Mouse (Mus musculus): ENCODE data around the gene C130074G19Rik. TPM values are rescaled to one million over a fixed set of nuclear protein-coding genes. Genes with fewer than 3 reads are reported as not detected.

C130074G19Rik gene
- 1.9 and 2.0 TPM in 2 replicates for polyA plus RNA-seq (2014; fragmentation: Nextera tagmentation; extraction: Ambion mirVana)

DNA sequence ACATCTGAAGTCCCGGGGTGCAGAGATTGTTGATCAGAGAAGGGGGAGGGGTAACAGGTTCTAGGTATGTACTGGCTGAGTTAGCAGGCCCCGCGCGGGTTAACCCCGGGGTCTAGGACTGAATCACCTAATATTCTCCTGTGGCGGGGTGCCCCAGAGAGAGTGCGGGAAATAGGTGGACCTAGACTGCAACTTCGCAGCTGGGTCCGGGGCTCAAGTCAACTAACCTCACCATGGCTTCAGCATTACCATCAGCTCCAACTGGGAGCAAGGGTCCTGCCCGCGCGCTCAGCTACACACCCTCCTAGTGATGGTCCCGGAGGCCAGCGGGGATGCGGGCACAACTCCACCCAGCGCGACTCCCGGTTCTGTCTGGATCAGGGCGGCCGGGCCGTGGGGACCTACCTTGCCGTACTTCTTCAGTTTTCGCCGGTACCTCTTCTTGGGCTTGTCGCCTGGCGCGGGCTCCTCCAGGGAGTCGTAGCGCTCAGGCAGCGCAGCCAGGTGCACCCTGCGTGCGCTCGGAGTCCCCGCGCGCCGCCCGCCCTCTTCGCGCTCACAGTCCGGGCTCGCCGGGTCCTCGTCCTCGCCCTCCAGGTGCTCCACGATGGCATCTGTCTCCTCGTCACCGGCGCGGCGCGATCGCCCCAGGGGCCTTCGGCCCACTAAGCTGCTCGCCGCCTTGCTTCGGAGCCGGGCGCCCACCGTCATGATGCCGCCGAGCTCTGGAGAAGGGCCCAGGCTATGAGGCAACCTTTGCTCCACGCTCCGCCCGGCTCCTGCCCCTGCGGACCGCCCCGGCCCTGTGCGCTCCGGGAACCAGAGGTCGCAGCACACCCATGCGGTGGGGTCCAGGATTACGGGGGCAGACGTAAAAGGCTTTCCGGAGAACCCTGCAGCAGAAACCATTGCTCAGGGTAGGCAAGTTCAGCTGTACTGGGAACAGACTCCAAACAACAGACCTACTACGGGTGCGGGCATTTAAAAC lies at the start of gene C130074G19Rik:
Gene C130074G19Rik (minus strand): TSS at position 938 of the 988 bp plus-strand sequence.
- Histone ChIP-seq H3K4me3 (ENCODE audit: low read depth, low read length) (peak within 1 kb of the TSS; percentile 51), H3K36me3 (ENCODE audit: control insufficient read depth, insufficient read depth, low read length) (no peaks in the 10 kb centered on the region), H3K27me3 (replicated peaks; ENCODE audit: control insufficient read depth, insufficient read depth, low read length) (peaks cover 33% of the 10 kb centered on the region), H3K4me1 (replicated peaks; ENCODE audit: control insufficient read depth, insufficient read depth, low read length) (no peaks in the 10 kb centered on the region; the same call in 1 of the 2 replicates), H3K4me2 (peak within 1 kb of the TSS; percentile 66), H3K9me3 (ENCODE audit: control insufficient read depth, low read length) (no peaks in the 10 kb centered on the region), H3K9ac (ENCODE audit: low read depth, low read length) (peak within 1 kb of the TSS; percentile 50), H3K27ac (ENCODE audit: low read depth, low read length) (no peak within 1 kb of the TSS)
- ATAC-seq (replicated peaks; ENCODE audit: low FRiP score) = peak; percentile 85
- WGBS = 3% methylated on average over 77 of the region's 77 CpGs
- peak; percentile 69 for DNase-seq (ENCODE audit: low spot score)

DNA sequence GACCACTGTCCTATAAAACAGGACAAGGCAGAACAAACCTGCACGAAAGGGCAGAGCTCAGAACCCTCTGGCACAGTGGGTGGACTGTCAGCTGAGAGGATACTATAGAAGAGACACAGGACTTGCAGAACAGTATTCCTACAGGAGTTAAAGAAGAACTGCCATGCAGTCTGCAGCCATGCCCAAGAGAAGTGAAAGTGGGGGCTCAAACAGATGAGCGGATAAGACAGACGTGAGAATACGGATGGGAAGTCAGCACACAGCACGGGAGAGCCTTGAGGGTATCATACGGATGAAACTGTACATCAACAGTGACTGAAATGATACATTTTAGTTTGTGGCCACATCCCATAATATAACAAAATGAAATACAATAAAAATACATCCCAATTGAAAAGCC lies 48.1 kb upstream of the C130074G19Rik start:
- Histone ChIP-seq H3K9me3 (ENCODE audit: control insufficient read depth, low read length) (no peaks in the 10 kb centered on the region), H3K9ac (ENCODE audit: low read depth, low read length) (no peak overlapping the region), H3K27me3 (replicated peaks; ENCODE audit: control insufficient read depth, insufficient read depth, low read length) (no peaks in the 10 kb centered on the region), H3K4me3 (ENCODE audit: low read depth, low read length) (no peak overlapping the region), H3K4me1 (replicated peaks; ENCODE audit: control insufficient read depth, insufficient read depth, low read length) (peaks cover 14% of the 10 kb centered on the region), H3K4me2 (no peak overlapping the region), H3K27ac (ENCODE audit: low read depth, low read length) (no peak overlapping the region), H3K36me3 (ENCODE audit: control insufficient read depth, insufficient read depth, low read length) (no peaks in the 10 kb centered on the region; the same call in 1 of the 2 replicates)
- no peak for ATAC-seq (replicated peaks; ENCODE audit: low FRiP score)
- no peak for DNase-seq (ENCODE audit: low spot score)
- 84% methylated on average over 6 of the region's 6 CpGs for WGBS

DNA sequence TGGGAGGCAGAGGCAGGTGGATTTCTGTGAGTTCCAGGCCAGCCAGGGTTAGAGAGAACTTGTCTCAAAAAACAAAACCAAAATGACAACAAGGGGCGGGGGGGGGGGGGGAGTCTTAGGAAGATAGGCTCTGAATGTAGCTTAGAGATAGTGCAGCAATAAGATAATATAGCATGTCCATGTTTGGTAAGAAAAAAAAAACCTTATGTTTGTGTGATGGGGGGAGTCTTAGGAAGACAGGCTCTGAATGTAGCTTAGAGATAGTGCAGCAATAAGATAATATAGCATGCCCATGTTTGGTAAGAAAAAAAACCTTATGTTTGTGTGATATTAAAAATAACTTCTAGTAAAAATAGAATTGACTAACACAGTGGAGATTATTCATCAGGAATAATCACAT lies 45.4 kb upstream of the C130074G19Rik start:
- WGBS = 43% methylated on average over 1 of the region's 1 CpGs
- H3K36me3 ChIP-seq (ENCODE audit: control insufficient read depth, insufficient read depth, low read length) = no peaks in the 10 kb centered on the region
- ATAC-seq (replicated peaks; ENCODE audit: low FRiP score) (peak; percentile 92), DNase-seq (ENCODE audit: low spot score) (no peak)
- no peak overlapping the region for H3K4me3 ChIP-seq (ENCODE audit: low read depth, low read length)
- H3K9me3 ChIP-seq (ENCODE audit: control insufficient read depth, low read length) = no peaks in the 10 kb centered on the region
- H3K4me1 ChIP-seq (replicated peaks; ENCODE audit: control insufficient read depth, insufficient read depth, low read length) = peaks cover 5% of the 10 kb centered on the region
- no peak overlapping the region for H3K4me2 ChIP-seq
- H3K27me3 ChIP-seq (replicated peaks; ENCODE audit: control insufficient read depth, insufficient read depth, low read length) = no peaks in the 10 kb centered on the region
- no peak overlapping the region for H3K9ac ChIP-seq (ENCODE audit: low read depth, low read length)
- H3K27ac ChIP-seq (ENCODE audit: low read depth, low read length) = no peak overlapping the region

DNA sequence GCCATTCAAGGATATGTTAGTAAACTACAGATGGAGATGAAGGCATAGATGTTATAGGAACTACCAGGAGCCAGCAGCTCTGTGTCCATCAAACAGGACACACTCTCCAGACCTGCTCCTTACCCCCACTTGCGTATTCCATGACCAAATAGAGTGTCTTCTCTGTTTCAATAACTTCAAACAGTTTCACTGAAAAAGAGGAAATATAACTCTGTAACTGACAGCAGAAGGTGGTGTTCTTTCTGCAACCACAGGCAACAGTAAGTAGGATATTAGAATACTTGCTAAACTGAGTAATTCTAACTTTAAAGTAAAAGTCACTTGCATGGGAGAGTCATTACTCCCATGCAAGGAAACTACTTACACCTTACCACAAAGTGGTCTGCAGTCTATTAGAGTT lies 44.9 kb upstream of the C130074G19Rik start:
- Histone ChIP-seq H3K27ac (ENCODE audit: low read depth, low read length) (no peak overlapping the region), H3K4me1 (replicated peaks; ENCODE audit: control insufficient read depth, insufficient read depth, low read length) (peaks cover 5% of the 10 kb centered on the region), H3K27me3 (replicated peaks; ENCODE audit: control insufficient read depth, insufficient read depth, low read length) (no peaks in the 10 kb centered on the region), H3K9me3 (ENCODE audit: control insufficient read depth, low read length) (no peaks in the 10 kb centered on the region), H3K4me2 (no peak overlapping the region), H3K36me3 (ENCODE audit: control insufficient read depth, insufficient read depth, low read length) (no peaks in the 10 kb centered on the region), H3K9ac (ENCODE audit: low read depth, low read length) (no peak overlapping the region), H3K4me3 (ENCODE audit: low read depth, low read length) (no peak overlapping the region)
- DNase-seq (ENCODE audit: low spot score) (no peak), ATAC-seq (replicated peaks; ENCODE audit: low FRiP score) (peak; percentile 4)
- 75% methylated on average over 1 of the region's 1 CpGs for WGBS

DNA sequence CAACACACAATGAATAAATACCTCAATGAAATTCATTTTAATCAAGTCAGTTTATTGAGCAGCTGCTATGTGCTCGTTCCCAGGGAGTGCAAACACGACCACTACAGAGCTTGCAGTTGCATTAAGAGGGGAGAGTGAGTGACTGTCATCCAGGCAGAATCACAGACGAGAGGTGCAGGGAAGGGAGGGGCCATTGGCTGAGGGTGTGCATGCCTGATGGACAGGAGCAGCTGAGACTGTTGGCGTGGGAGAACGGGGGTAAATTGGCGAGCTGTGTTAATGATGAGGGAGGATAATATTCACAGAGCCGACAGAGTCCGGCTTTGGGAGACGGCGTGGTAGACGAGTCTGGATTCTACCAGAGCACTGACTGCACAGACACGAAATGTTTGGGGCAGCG lies 39.8 kb upstream of the C130074G19Rik start:
- 84% methylated on average over 13 of the region's 13 CpGs for WGBS
- Histone ChIP-seq H3K27ac (ENCODE audit: low read depth, low read length) (no peak overlapping the region), H3K4me3 (ENCODE audit: low read depth, low read length) (no peak overlapping the region), H3K27me3 (replicated peaks; ENCODE audit: control insufficient read depth, insufficient read depth, low read length) (no peaks in the 10 kb centered on the region), H3K36me3 (ENCODE audit: control insufficient read depth, insufficient read depth, low read length) (no peaks in the 10 kb centered on the region), H3K4me2 (no peak overlapping the region), H3K9ac (ENCODE audit: low read depth, low read length) (no peak overlapping the region), H3K9me3 (ENCODE audit: control insufficient read depth, low read length) (no peaks in the 10 kb centered on the region), H3K4me1 (replicated peaks; ENCODE audit: control insufficient read depth, insufficient read depth, low read length) (peaks cover under 1% of the 10 kb centered on the region; the same call in 1 of the 2 replicates)
- no peak for DNase-seq (ENCODE audit: low spot score)
- no peak for ATAC-seq (replicated peaks; ENCODE audit: low FRiP score)

DNA sequence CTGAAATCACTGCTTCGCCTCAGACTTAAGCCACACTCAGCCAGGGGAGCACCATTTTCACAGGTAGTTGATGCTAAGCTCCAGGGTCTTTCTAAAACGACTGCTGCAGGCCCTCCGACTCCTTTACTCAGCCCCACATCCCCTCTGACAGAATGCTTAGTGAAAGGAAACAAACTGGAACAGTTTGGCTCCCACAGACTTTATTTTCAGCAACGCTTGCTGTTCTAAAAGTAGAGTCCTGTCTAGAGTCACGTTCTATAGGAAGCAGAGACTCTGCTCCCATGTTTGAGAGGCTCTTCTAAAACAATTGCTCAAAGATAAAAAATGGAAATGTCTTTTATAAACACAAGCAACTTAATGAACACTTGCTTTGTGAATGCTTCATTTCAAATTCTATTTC lies 37.0 kb upstream of the C130074G19Rik start:
- Histone ChIP-seq H3K4me2 (no peak overlapping the region), H3K36me3 (ENCODE audit: control insufficient read depth, insufficient read depth, low read length) (no peaks in the 10 kb centered on the region), H3K4me3 (ENCODE audit: low read depth, low read length) (no peak overlapping the region), H3K9me3 (ENCODE audit: control insufficient read depth, low read length) (no peaks in the 10 kb centered on the region), H3K4me1 (replicated peaks; ENCODE audit: control insufficient read depth, insufficient read depth, low read length) (no peaks in the 10 kb centered on the region), H3K9ac (ENCODE audit: low read depth, low read length) (no peak overlapping the region), H3K27ac (ENCODE audit: low read depth, low read length) (no peak overlapping the region), H3K27me3 (replicated peaks; ENCODE audit: control insufficient read depth, insufficient read depth, low read length) (no peaks in the 10 kb centered on the region)
- 76% methylated on average over 5 of the region's 5 CpGs for WGBS
- ATAC-seq (replicated peaks; ENCODE audit: low FRiP score) = no peak
- no peak for DNase-seq (ENCODE audit: low spot score)

DNA sequence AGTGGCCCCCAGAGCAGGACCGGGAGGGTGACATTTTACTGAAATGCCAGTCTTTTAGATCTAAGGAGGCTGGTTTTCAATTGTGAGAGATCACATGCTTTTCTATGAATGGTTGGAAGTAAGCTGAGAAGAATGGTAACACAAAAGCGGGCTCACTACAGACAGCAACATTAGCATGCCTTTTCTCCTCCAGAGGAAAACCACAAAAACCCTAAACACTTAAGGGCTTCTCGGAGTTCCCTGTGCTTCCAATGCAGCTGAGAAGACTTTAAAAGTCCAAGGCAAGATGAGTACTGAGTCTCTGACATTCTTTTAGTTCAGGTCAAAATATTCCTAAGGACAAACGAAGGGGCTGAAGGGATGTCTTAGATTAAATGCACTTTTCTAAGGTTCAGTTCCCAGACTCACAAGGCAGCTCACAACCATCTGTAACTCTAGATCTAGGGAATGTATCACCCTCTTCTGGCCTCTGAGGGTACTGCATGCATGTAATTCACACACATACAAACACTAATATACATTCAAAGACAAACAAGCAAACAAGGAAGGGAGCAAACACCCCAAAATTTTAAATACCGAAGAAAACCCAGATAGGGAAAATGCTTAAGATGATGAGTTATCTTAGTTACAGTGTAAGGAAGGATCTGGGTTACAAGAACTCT lies 35.3 kb upstream of the C130074G19Rik start:
- H3K4me2 ChIP-seq = no peak overlapping the region
- WGBS = 71% methylated on average over 5 of the region's 5 CpGs
- no peak for DNase-seq (ENCODE audit: low spot score)
- no peaks in the 10 kb centered on the region for H3K9me3 ChIP-seq (ENCODE audit: control insufficient read depth, low read length)
- no peak overlapping the region for H3K4me3 ChIP-seq (ENCODE audit: low read depth, low read length)
- no peaks in the 10 kb centered on the region for H3K27me3 ChIP-seq (replicated peaks; ENCODE audit: control insufficient read depth, insufficient read depth, low read length)
- no peaks in the 10 kb centered on the region for H3K4me1 ChIP-seq (replicated peaks; ENCODE audit: control insufficient read depth, insufficient read depth, low read length)
- no peak for ATAC-seq (replicated peaks; ENCODE audit: low FRiP score)
- no peak overlapping the region for H3K27ac ChIP-seq (ENCODE audit: low read depth, low read length)
- no peak overlapping the region for H3K9ac ChIP-seq (ENCODE audit: low read depth, low read length)
- H3K36me3 ChIP-seq (ENCODE audit: control insufficient read depth, insufficient read depth, low read length) = no peaks in the 10 kb centered on the region

DNA sequence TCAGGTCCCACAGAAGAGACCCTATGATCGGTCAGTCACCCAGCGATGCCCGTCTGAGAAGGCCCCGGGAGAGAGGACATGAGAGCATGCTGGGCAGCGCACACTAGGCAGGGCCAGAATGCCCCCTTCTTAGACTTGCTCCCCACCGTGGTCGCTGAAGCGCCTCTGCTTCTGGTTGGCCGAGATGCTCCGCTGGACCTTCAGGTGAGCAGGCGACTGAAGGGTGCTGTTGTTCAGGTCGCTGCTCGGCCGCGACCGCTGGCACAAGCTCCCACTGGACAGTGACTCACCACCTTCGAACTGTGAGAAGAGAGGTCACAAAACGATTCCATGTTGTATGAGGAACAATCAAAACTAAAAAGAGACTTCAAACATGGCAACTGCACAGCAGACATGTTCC lies 29.3 kb upstream of the C130074G19Rik start:
- Histone ChIP-seq H3K4me3 (ENCODE audit: low read depth, low read length) (no peak overlapping the region), H3K9me3 (ENCODE audit: control insufficient read depth, low read length) (no peaks in the 10 kb centered on the region), H3K4me2 (no peak overlapping the region), H3K9ac (ENCODE audit: low read depth, low read length) (no peak overlapping the region), H3K4me1 (replicated peaks; ENCODE audit: control insufficient read depth, insufficient read depth, low read length) (no peaks in the 10 kb centered on the region), H3K27ac (ENCODE audit: low read depth, low read length) (no peak overlapping the region), H3K36me3 (ENCODE audit: control insufficient read depth, insufficient read depth, low read length) (peaks cover 3% of the 10 kb centered on the region; the same call in 1 of the 2 replicates), H3K27me3 (replicated peaks; ENCODE audit: control insufficient read depth, insufficient read depth, low read length) (no peaks in the 10 kb centered on the region)
- 90% methylated on average over 18 of the region's 18 CpGs for WGBS
- ATAC-seq (replicated peaks; ENCODE audit: low FRiP score) (no peak), DNase-seq (ENCODE audit: low spot score) (no peak)
